Mouse (Mus musculus) neural tube, embryonic 11.5 days (tissue): ENCODE measurements around the gene Aqp1. TPM values are rescaled to one million over a fixed set of nuclear protein-coding genes. Genes with fewer than 3 reads are reported as not detected.
A peak's percentile ranks its signal among the peaks of the same experiment; 100 is the strongest.

Experiments
- ATAC-seq: fragments of 200-750 bp; cut with Nextera tagmentation; 2 replicates; pipeline ENCODE4 v1.8.0; 2017; ENCODE audit warnings: moderate number of reproducible peaks, mild to moderate bottlenecking, moderate TSS enrichment, moderate library complexity; ENCODE audit not compliant: insufficient read depth, low FRiP score, low TSS enrichment
- DNase-seq: peaks from one replicate; pipeline ENCODE4 v3.0.0-alpha.2; 2015; ENCODE audit warnings: low spot score
- H3K27ac ChIP-seq: fragments of 300-500 bp; sonication (generic); 2 replicates; pipeline ENCODE4 v1.5.1; 2014; ENCODE audit warnings: low read depth, mild to moderate bottlenecking, low read length
- H3K27me3 ChIP-seq: fragments of 300-500 bp; sonication (generic); 2 replicates; pipeline ENCODE4 v1.6.1; 2014; ENCODE audit warnings: mild to moderate bottlenecking, low read length, mixed read lengths; ENCODE audit not compliant: control insufficient read depth, insufficient read depth
- H3K36me3 ChIP-seq: fragments of 300-500 bp; sonication (generic); 2 replicates; pipeline ENCODE4 v1.6.1; 2014; ENCODE audit warnings: mild to moderate bottlenecking, low read length, moderate library complexity, mixed read lengths; ENCODE audit not compliant: control insufficient read depth, insufficient read depth
- H3K4me1 ChIP-seq: fragments of 300-500 bp; sonication (generic); 2 replicates; pipeline ENCODE4 v1.6.1; 2014; ENCODE audit warnings: low read length, mixed read lengths; ENCODE audit not compliant: control insufficient read depth, insufficient read depth
- H3K4me2 ChIP-seq: fragments of 300-500 bp; sonication (generic); 2 replicates; pipeline ENCODE4 v1.6.1; 2014; ENCODE audit warnings: low read depth, mild to moderate bottlenecking, moderate library complexity
- H3K4me3 ChIP-seq: fragments of 300-500 bp; sonication (generic); 2 replicates; pipeline ENCODE4 v1.5.1; 2014; ENCODE audit warnings: low read depth, low read length
- H3K9ac ChIP-seq: fragments of 300-500 bp; sonication (generic); 2 replicates; pipeline ENCODE4 v1.6.1; 2014; ENCODE audit warnings: mild to moderate bottlenecking, low read length
- H3K9me3 ChIP-seq: fragments of 300-500 bp; sonication (generic); 2 replicates; pipeline ENCODE4 v1.6.1; 2016; ENCODE audit warnings: low read length; ENCODE audit not compliant: control insufficient read depth
- WGBS: fragments of 180-500 bp; shearing (Covaris S2); extraction: QIAGEN DNeasy Blood & Tissue Kit; methylation state at CpG from one replicate; pipeline ENCODE4 v1.1.7; 2014; 5-methylcytosine and 5-hydroxymethylcytosine counted together
- polyA plus RNA-seq: library from polyadenylated mRNA; unstranded; fragments of >200 nt; fragmentation: Nextera tagmentation; extraction: Ambion mirVana; gene quantifications from 2 replicates; pipeline ENCODE4 v1.2.1, GENCODE M21; 2014

Aqp1 gene
- polyA plus RNA-seq, 1 experiment from 2014 or later = 0.08 TPM

DNA sequence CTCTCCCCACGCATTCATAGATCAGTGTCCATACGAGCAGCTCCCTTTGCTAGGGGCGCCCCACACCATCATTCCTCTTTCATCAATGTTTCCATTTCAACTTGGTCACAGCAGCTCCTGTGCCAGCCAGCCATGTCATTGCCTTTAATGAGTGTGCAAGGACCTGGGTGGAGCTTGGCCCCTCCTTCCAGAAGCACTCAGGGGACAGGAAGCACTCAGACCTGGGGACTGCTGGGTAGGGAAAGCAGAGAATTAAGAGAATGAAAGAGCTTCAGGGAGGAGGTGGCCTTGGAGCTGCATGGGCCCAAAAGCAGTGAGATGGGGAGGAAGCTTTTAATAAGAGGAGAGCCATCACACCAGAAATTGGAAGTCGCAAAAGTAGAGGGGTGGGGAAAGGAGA lies 45.7 kb downstream of the Aqp1 start:
- Histone ChIP-seq H3K4me3 (no peak overlapping the region), H3K4me2 (no peak overlapping the region), H3K36me3 (no peaks in the 10 kb centered on the region), H3K27ac (no peak overlapping the region), H3K4me1 (no peaks in the 10 kb centered on the region), H3K9me3 (no peaks in the 10 kb centered on the region), H3K9ac (no peak overlapping the region), H3K27me3 (no peaks in the 10 kb centered on the region)
- ATAC-seq (no peak), DNase-seq (no peak)
- WGBS = 88% methylated on average over 4 of the region's 4 CpGs

- H3K4me2 ChIP-seq = no peak overlapping the region
- no peaks in the 10 kb centered on the region for H3K27me3 ChIP-seq
- no peak overlapping the region for H3K9ac ChIP-seq
- no peak overlapping the region for H3K4me3 ChIP-seq
- H3K4me1 ChIP-seq = no peaks in the 10 kb centered on the region
- H3K9me3 ChIP-seq = no peaks in the 10 kb centered on the region
- 14% methylated on average over 1 of the region's 1 CpGs for WGBS
- no peak overlapping the region for H3K27ac ChIP-seq
- H3K36me3 ChIP-seq = no peaks in the 10 kb centered on the region
- ATAC-seq (no peak), DNase-seq (peak; percentile 46)
Measured at GRCm38 (mm10) chr6:55383897-55384296, 47.7 kb downstream of the Aqp1 start.

DNA sequence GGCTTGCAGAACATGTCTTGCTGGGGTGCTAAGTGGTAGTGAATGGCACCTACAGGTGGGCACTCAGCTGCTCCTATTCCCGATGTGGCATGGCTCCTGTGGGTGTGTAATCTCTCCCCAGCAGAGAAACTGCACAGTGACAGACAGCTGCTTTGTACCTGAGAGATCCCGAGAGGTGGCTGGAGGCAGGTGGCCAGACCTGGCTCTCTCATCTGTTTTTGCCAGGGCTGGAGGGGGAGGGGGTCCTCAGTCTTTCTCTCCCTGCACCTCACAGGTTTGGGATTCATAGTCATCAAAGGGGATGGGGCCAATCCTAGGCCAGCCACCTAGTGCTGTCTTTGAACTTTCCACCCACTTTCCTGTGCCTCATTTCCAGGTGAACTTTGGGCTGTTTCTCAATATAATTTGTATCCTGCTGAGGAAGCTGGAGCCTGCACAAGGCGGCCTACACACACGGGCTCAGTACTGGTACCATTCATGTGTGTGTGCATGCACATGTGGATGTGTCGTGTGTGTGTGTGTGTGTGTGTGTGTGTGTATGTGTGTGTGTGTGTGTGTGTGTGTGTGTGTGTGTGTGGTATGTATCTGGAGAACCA lies 48.2 kb downstream of the Aqp1 start:
- Histone ChIP-seq H3K9me3 (no peaks in the 10 kb centered on the region), H3K36me3 (no peaks in the 10 kb centered on the region), H3K27ac (no peak overlapping the region), H3K4me1 (no peaks in the 10 kb centered on the region), H3K9ac (no peak overlapping the region), H3K4me2 (no peak overlapping the region), H3K27me3 (no peaks in the 10 kb centered on the region), H3K4me3 (no peak overlapping the region)
- DNase-seq = no peak
- ATAC-seq = no peak
- 75% methylated on average over 5 of the region's 5 CpGs for WGBS

- DNase-seq = peak; percentile 33
- no peak overlapping the region for H3K27ac ChIP-seq
- H3K4me1 ChIP-seq = peaks cover 7% of the 10 kb centered on the region
- H3K27me3 ChIP-seq = no peaks in the 10 kb centered on the region
- H3K36me3 ChIP-seq = no peaks in the 10 kb centered on the region
- H3K9me3 ChIP-seq = no peaks in the 10 kb centered on the region
- 35% methylated on average over 12 of the region's 12 CpGs for WGBS
- ATAC-seq = peak; percentile 45
- no peak overlapping the region for H3K4me2 ChIP-seq
- no peak overlapping the region for H3K4me3 ChIP-seq
- no peak overlapping the region for H3K9ac ChIP-seq
Measured at GRCm38 (mm10) chr6:55388546-55389169, 52.4 kb downstream of the Aqp1 start.

DNA sequence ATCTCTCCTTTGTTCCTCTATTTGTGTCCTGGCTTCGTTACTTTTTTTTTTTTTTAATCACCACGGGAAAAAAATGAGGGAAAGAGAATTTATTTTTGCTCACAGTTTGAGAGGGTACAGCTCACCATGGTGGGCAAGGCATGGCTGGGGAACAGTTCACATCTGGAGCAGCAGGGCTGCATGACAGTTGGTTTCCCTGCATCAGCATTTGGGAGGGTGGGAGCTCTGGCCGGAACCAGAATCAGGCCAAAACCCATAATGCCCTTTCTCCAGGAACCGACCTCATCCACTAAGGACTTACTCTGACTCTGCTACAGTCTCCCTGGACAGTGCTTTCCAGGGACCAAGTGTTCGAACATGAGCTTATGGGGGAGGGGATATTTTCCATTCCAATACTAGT lies 53.1 kb downstream of the Aqp1 start:
- Histone ChIP-seq H3K27me3 (no peaks in the 10 kb centered on the region), H3K9me3 (no peaks in the 10 kb centered on the region), H3K9ac (no peak overlapping the region), H3K36me3 (no peaks in the 10 kb centered on the region), H3K27ac (no peak overlapping the region), H3K4me1 (peaks cover 7% of the 10 kb centered on the region), H3K4me2 (no peak overlapping the region), H3K4me3 (no peak overlapping the region)
- ATAC-seq (no peak), DNase-seq (no peak)
- 74% methylated on average over 5 of the region's 5 CpGs for WGBS

DNA sequence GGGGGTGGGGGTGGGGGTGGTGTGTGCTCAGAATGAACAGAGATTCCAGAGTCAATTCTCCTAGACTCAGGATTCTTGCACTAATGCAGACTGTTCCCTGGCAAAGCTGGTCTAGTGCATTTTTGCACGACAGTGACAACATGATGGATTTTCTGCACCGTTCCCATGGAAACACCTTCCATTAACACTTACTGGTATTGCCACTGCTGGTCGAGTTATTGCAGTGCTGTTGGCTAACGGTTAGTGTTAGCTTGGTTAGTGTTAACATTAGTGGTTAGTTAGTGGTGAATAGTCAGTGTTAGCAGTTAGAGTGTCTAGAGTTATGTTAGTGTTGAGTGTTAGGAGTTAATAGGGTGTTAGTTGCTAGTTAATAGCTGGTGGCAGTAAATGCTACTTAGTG lies 55.6 kb downstream of the Aqp1 start:
- ATAC-seq = peak; percentile 79
- H3K9me3 ChIP-seq = no peaks in the 10 kb centered on the region
- H3K4me3 ChIP-seq = no peak overlapping the region
- H3K36me3 ChIP-seq = no peaks in the 10 kb centered on the region
- peak; percentile 70 for DNase-seq
- 18% methylated on average over 4 of the region's 4 CpGs for WGBS
- H3K4me1 ChIP-seq = peaks cover 7% of the 10 kb centered on the region
- H3K9ac ChIP-seq = no peak overlapping the region
- no peaks in the 10 kb centered on the region for H3K27me3 ChIP-seq
- H3K27ac ChIP-seq = no peak overlapping the region
- no peak overlapping the region for H3K4me2 ChIP-seq

DNA sequence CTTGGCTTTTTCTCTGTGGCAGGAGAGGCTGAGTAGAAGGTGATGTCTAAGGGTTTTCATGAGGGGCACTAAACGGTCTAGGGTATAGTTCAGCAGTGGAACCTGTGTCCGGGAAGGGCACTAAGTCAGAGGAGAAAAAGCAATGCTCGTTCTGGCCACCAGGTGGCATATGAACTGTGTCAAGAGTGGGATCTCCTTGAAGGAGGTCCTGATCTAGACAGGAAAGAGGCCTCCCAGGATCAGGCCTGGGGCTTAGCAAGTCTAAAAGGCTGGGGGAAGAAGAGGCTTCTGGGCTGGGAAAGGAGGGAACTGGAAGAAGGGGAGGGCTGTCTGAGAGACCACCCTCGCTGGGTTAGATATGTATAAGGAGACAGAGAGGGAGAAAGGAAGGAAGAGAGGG lies 56.2 kb downstream of the Aqp1 start:
- no peaks in the 10 kb centered on the region for H3K9me3 ChIP-seq
- H3K4me2 ChIP-seq = no peak overlapping the region
- no peak overlapping the region for H3K4me3 ChIP-seq
- no peaks in the 10 kb centered on the region for H3K27me3 ChIP-seq
- H3K9ac ChIP-seq = no peak overlapping the region
- WGBS = 12% methylated on average over 4 of the region's 4 CpGs
- peaks cover 7% of the 10 kb centered on the region for H3K4me1 ChIP-seq
- no peaks in the 10 kb centered on the region for H3K36me3 ChIP-seq
- DNase-seq = peak; percentile 85
- ATAC-seq = peak; percentile 22; the same call in 1 of the 2 replicates
- H3K27ac ChIP-seq = no peak overlapping the region

DNA sequence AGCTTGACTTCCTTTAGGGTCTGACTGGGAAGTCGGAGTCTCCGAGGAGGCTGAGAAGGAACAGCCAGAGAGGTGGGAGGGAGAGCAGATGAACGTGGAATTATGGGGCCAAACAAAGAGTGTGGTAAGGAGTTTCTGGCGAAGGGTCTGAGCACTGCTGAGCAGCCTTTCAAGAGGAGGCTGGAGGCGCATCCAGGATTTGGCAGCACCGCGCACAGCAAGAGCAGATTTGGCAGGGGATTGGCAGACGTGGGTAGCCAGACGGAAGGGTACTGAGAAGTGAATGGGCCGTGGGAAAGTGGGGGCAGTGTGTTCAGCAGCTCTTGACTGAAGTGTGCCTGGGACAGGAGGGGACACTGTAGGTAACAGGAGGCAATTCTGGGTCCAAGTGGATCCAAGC lies 58.6 kb downstream of the Aqp1 start:
- ATAC-seq = no peak

GRCm38 (mm10) chr6:55396176-55396575 lies 59.9 kb downstream of the Aqp1 start:
- Histone ChIP-seq H3K4me1 (peaks cover 7% of the 10 kb centered on the region), H3K27me3 (no peaks in the 10 kb centered on the region), H3K4me2 (no peak overlapping the region), H3K4me3 (no peak overlapping the region), H3K9ac (no peak overlapping the region), H3K9me3 (no peaks in the 10 kb centered on the region), H3K27ac (no peak overlapping the region), H3K36me3 (no peaks in the 10 kb centered on the region)
- WGBS = 62% methylated on average over 3 of the region's 3 CpGs
- DNase-seq (no peak), ATAC-seq (no peak)

More for the DNA sequence above, 58.6 kb downstream of the Aqp1 start:
- Histone ChIP-seq H3K4me3 (no peak overlapping the region), H3K36me3 (no peaks in the 10 kb centered on the region), H3K27ac (no peak overlapping the region), H3K4me1 (peaks cover 7% of the 10 kb centered on the region), H3K9me3 (no peaks in the 10 kb centered on the region), H3K27me3 (no peaks in the 10 kb centered on the region), H3K9ac (no peak overlapping the region), H3K4me2 (no peak overlapping the region)
- 82% methylated on average over 10 of the region's 10 CpGs for WGBS
- no peak for DNase-seq
